Mouse (Mus musculus): ENCODE measurements around the gene Spen. TPM values are rescaled to one million over a fixed set of nuclear protein-coding genes. Genes with fewer than 3 reads are reported as not detected.

Spen gene
- polyA plus RNA-seq (2017; shearing (Covaris generic)): 32.1 TPM

DNA sequence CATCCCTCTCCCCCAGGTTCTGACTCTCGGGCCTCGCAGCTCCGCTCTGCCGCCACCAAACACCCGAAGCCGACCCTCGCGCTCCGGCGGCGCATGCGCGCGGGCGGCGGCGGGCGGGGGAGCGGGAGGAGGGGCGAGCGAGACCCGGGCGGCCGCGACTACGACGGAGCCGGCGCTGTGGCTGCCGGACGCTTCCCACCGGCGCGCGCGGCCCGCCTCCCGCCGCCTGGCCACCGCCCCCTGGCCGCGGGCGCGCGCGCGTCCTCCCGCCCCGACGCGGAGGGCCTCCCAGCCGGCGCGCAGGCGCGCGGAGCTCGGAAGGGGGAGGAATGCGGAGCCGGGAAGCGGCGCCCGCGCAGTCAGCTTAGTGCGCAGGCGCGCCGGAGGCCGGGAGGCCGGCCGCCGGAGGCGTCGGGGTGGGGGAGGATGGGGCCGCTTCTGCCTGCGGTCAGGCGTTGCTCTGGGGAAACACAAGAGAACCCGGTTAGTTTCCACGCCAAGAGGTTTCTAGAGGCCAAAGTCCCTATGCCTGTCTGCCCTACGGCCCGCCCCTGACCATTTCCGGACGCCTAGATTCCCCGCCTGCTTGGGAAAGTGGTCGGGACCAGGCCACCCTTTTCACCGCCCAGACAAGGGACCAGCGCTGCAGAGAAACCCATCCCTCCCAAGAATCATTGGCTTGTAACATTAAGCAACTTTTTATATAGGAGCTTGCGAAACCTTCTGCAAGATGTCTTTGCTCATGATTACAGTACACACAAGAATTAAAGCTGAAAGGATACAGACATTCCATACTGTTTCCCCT lies at the start of gene Spen:
Spen (minus strand) TSS at position 190 of the 805 bp plus-strand sequence.

DNA sequence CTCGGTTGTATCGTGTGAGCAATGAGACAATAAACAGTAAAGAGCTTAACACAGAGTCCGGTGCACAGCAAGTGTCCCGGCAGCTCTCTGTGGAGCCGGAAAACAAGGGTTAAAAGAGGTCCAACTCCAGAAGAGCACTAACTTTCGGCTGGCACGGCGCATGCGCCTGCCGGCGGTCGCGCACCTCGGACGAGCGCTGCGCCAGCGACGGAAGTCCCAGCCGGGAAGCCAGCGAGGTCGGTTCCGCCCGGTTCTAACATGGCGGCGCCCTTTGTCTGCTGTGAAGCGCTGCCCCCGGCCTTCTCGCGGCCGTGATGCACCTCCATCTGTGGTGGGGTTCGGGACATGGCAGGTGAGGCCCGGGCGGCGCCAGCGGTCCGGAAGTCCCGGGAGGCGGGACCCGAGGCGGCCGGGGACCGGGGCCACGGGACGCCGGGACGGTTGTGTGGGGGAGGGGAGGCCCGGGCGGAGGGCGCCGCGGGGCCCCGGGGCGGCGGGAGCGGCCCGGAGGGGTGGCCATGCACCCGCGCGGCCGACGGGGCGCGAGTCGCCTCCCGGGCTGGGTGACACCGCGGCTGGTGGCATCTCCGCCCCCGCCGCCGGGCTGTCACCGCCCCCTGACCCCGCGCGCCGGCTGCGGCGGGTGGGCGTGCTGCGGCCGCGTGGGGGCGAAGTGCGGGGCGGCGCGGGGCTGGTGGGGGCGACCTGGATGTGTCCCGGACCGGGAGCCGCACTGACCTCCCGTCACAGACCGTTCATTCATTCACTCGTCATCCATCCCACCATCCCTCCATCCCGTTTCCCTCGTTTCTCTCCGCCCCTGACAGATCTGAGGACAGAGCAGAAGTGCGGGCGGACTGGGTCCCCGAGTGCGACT lies 93.7 kb downstream of the Spen start, which contains the start of gene Zbtb17:
Zbtb17 (plus strand) TSS at position 204 of the 877 bp plus-strand sequence.

DNA sequence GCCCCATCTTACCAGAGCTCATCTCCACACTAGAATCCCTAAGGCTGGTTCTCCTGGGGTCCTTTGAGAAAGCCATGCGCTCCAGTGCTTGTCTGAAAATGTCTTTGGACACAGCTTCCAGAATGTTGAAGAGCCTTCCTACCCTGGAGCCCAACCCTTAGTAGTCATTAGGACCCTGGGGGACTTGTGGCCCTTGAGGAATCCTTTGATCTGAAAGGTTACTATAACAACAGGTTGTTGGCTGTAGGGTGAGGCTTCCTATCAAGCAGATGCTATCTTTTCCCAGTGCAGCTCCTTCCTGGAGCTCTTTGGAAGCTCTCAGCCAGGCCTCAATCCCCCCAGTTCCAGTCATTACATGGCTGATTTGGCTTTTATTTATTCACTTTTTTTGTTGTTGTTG lies 102.4 kb downstream of the Spen start, which contains the start of gene Srarp:
Srarp (minus strand) TSS at position 132 of the 400 bp plus-strand sequence.

DNA sequence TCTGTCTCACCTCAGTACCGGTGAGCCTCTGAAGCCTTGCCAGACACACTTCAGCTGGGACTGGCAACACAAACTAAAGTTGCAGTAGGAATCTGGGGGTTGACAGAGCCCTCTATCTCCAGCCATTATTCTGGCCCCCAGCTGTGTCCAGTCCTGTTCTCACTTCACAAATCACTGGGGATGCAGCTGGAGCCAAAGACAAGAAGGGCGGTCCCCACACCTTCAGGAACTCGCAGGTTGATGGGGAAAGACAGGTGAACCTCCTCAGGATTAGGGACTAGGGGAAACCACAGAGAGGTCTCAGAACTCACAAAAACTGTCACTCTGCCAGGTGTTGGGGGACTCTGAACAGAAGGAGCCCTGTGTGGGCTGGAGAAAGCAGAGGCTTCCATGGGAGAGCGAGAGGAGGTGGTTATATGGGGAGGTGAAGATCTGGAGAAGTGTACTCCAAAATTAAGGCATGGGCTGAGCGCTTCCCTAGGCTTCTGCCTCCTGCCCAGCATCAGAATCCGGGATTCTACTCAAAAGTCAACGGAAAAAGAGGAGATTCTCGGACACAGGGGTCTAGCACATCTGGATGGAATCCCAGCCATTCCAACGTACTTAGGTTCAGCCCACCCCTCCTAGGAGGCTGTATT lies 118.1 kb downstream of the Spen start, which contains the start of gene Hspb7:
Hspb7 (plus strand) TSS at position 588 of the 638 bp plus-strand sequence.

Other genes with a start within 250 kb of the Spen start
- gene Epha2, start 237.4 kb downstream of the Spen start, polyA plus RNA-seq (2017; shearing (Covaris generic)): not detected
- not detected for gene Fam131c, start 170.4 kb downstream of the Spen start, polyA plus RNA-seq (2017; shearing (Covaris generic))
- gene Clcnka, start 139.9 kb downstream of the Spen start, polyA plus RNA-seq (2017; shearing (Covaris generic)): not detected
- gene Clcnkb, start 122.6 kb downstream of the Spen start, polyA plus RNA-seq (2017; shearing (Covaris generic)): not detected
- gene Hspb7, start 117.8 kb downstream of the Spen start, polyA plus RNA-seq (2017; shearing (Covaris generic)): not detected
- not detected for gene Srarp, start 102.5 kb downstream of the Spen start, polyA plus RNA-seq (2017; shearing (Covaris generic))
- 47.7 TPM for gene Zbtb17, start 93.9 kb downstream of the Spen start, polyA plus RNA-seq (2017; shearing (Covaris generic))
- gene Fblim1, start 67.5 kb upstream of the Spen start, polyA plus RNA-seq (2017; shearing (Covaris generic)): not detected
- gene Tmem82, start 80.0 kb upstream of the Spen start, polyA plus RNA-seq (2017; shearing (Covaris generic)): not detected
- gene Slc25a34, start 85.2 kb upstream of the Spen start, polyA plus RNA-seq (2017; shearing (Covaris generic)): not detected
- gene Plekhm2, start 126.3 kb upstream of the Spen start, polyA plus RNA-seq (2017; shearing (Covaris generic)): 11.3 TPM
- gene Rsc1a1, start 147.0 kb upstream of the Spen start, polyA plus RNA-seq (2017; shearing (Covaris generic)): 3.4 TPM
- gene Ddi2, start 184.8 kb upstream of the Spen start, polyA plus RNA-seq (2017; shearing (Covaris generic)): 55.0 TPM
- gene Agmat, start 208.1 kb upstream of the Spen start, polyA plus RNA-seq (2017; shearing (Covaris generic)): not detected

Measured in naive thymus-derived CD4-positive, alpha-beta T cell, adult 5 months (primary cell).